Mouse (Mus musculus) induced T-regulatory cell, adult 2 months (primary cell): ENCODE data around the gene Tert.

Experiments used
- DNase-seq: peaks from one replicate; pipeline ENCODE4 v3.0.0-alpha.2; 2012; ENCODE audit warnings: low read depth

Gene Tert

GRCm38 (mm10) chr13:73626745-73627549 is at the start of gene Tert:
Gene Tert (plus strand): TSS chr13:73626911.
- DNase-seq, result peak; percentile 82

- DNase-seq, result no peak
Observed at GRCm38 (mm10) chr13:73577277-73577676, 49.4 kb upstream of the Tert start.

- DNase-seq, result no peak
Observed at GRCm38 (mm10) chr13:73591488-73591887, 35.2 kb upstream of the Tert start.

GRCm38 (mm10) chr13:73592546-73592945 is 34.2 kb upstream of the Tert start:
- DNase-seq, result no peak

- DNase-seq, result no peak
Observed at GRCm38 (mm10) chr13:73596276-73596675, 30.4 kb upstream of the Tert start.

GRCm38 (mm10) chr13:73600217-73600616 is 26.5 kb upstream of the Tert start:
- no peak for DNase-seq

GRCm38 (mm10) chr13:73603046-73603445 is 23.7 kb upstream of the Tert start:
- DNase-seq, result no peak

- peak; percentile 93 for DNase-seq
Observed at GRCm38 (mm10) chr13:73603522-73604155, 23.1 kb upstream of the Tert start, which contains the start of gene Clptm1l. Gene Clptm1l (plus strand): TSS chr13:73604006.

GRCm38 (mm10) chr13:73604156-73604957 is 22.4 kb upstream of the Tert start:
- peak; percentile 51 for DNase-seq

GRCm38 (mm10) chr13:73618406-73618805 is 8.3 kb upstream of the Tert start:
- DNase-seq, result no peak

GRCm38 (mm10) chr13:73620637-73621036 is 6.1 kb upstream of the Tert start:
- peak; percentile 60 for DNase-seq

GRCm38 (mm10) chr13:73626410-73626744 is 334 bp upstream of the Tert start:
- no peak for DNase-seq

- no peak for DNase-seq
Observed at GRCm38 (mm10) chr13:73628586-73629113, 1.9 kb downstream of the Tert start.

GRCm38 (mm10) chr13:73631837-73632236 is 5.1 kb downstream of the Tert start:
- no peak for DNase-seq

- DNase-seq, result no peak
Observed at GRCm38 (mm10) chr13:73637826-73638225, 11.1 kb downstream of the Tert start.

- no peak for DNase-seq
Observed at GRCm38 (mm10) chr13:73641296-73641695, 14.6 kb downstream of the Tert start.

GRCm38 (mm10) chr13:73646397-73647087 is 19.8 kb downstream of the Tert start:
- peak; percentile 80 for DNase-seq

- no peak for DNase-seq
Observed at GRCm38 (mm10) chr13:73653266-73653665, 26.6 kb downstream of the Tert start.

- no peak for DNase-seq
Observed at GRCm38 (mm10) chr13:73654976-73655375, 28.3 kb downstream of the Tert start.

GRCm38 (mm10) chr13:73658953-73659352 is 32.2 kb downstream of the Tert start:
- no peak for DNase-seq

GRCm38 (mm10) chr13:73660163-73660695 is 33.5 kb downstream of the Tert start:
- no peak for DNase-seq

GRCm38 (mm10) chr13:73675161-73675560 is 48.5 kb downstream of the Tert start:
- DNase-seq, result no peak
